Mouse (Mus musculus) limb, embryonic 15.5 days (tissue): ENCODE measurements around the gene Sema4d. TPM values are rescaled to one million over a fixed set of nuclear protein-coding genes. Genes with fewer than 3 reads are reported as not detected.
A peak's percentile ranks its signal among the peaks of the same experiment; 100 is the strongest.

Experiments
- ATAC-seq: fragments of 200-750 bp; cut with Nextera tagmentation; 2 replicates; pipeline ENCODE4 v1.8.0; 2017; ENCODE audit warnings: low read depth, moderate TSS enrichment; ENCODE audit not compliant: insufficient number of reproducible peaks, low FRiP score, low TSS enrichment
- H3K27ac ChIP-seq: fragments of 300-500 bp; sonication (generic); 2 replicates; pipeline ENCODE4 v1.5.1; 2015; ENCODE audit warnings: moderate library complexity, mild to moderate bottlenecking, inconsistent platforms
- H3K27me3 ChIP-seq: fragments of 300-500 bp; sonication (generic); 2 replicates; pipeline ENCODE4 v1.6.1; 2015; ENCODE audit warnings: inconsistent platforms
- H3K36me3 ChIP-seq: fragments of 300-500 bp; sonication (generic); 2 replicates; pipeline ENCODE4 v1.6.1; 2015; ENCODE audit warnings: inconsistent platforms
- H3K4me1 ChIP-seq: fragments of 300-500 bp; sonication (generic); 2 replicates; pipeline ENCODE4 v1.6.1; 2015; ENCODE audit warnings: inconsistent platforms
- H3K4me2 ChIP-seq: fragments of 300-500 bp; sonication (generic); 2 replicates; pipeline ENCODE4 v1.6.1; 2015; ENCODE audit warnings: mild to moderate bottlenecking, inconsistent platforms
- H3K4me3 ChIP-seq: fragments of 300-500 bp; sonication (generic); 2 replicates; pipeline ENCODE4 v1.5.1; 2015; ENCODE audit warnings: mild to moderate bottlenecking, inconsistent platforms
- H3K9ac ChIP-seq: fragments of 300-500 bp; sonication (generic); 2 replicates; pipeline ENCODE4 v1.6.1; 2015; ENCODE audit warnings: inconsistent platforms
- H3K9me3 ChIP-seq: fragments of 300-500 bp; sonication (generic); 2 replicates; pipeline ENCODE4 v1.6.1; 2016; ENCODE audit warnings: inconsistent platforms
- WGBS: fragments of 180-500 bp; shearing (Covaris S2); methylation state at CpG from one replicate; pipeline ENCODE4 v1.1.7; 2015; 5-methylcytosine and 5-hydroxymethylcytosine counted together
- polyA plus RNA-seq: library from polyadenylated mRNA; unstranded; fragments of >200 nt; fragmentation: Nextera tagmentation; extraction: Ambion mirVana; gene quantifications from 2 replicates; pipeline ENCODE4 v1.2.1, GENCODE M21; 2015

Sema4d gene
- polyA plus RNA-seq, 1 experiment from 2014 or later, result 7.1 TPM

- Histone ChIP-seq H3K4me3 (no peak overlapping the region), H3K4me1 (peaks cover 14% of the 10 kb centered on the region), H3K27me3 (peaks cover 8% of the 10 kb centered on the region; the same call in 1 of the 2 replicates), H3K27ac (no peak overlapping the region), H3K9ac (no peak overlapping the region), H3K9me3 (no peaks in the 10 kb centered on the region), H3K4me2 (no peak overlapping the region), H3K36me3 (no peaks in the 10 kb centered on the region)
- WGBS, result 55% methylated on average over 2 of the region's 2 CpGs
- ATAC-seq, result no peak
These were observed 5.7 kb downstream of the Sema4d start for GRCm38 (mm10) chr13:51787858-51788257.

DNA sequence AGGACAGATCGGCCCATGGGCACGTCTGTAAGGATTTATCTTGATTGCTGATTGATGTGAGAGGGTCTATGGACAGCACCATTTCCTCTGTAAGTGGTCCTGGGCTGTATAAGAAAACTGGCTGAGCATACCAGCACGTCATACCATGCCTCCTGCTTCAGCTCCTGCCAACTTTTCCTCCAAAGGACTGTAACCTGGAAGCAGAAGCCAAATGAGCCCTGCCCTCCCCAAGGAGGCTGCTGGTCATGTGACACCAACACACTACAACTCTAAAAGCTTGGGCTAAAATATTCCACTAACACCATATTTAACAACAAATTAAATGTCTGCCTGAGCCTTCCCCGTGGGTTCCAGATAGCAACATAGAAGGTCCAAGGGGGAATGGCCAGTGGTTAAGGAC is 6.9 kb downstream of the Sema4d start:
- no peak for ATAC-seq
- Histone ChIP-seq H3K4me2 (no peak overlapping the region), H3K9me3 (no peaks in the 10 kb centered on the region), H3K27ac (no peak overlapping the region), H3K4me1 (peaks cover 6% of the 10 kb centered on the region; the same call in 1 of the 2 replicates), H3K27me3 (no peaks in the 10 kb centered on the region), H3K36me3 (no peaks in the 10 kb centered on the region), H3K4me3 (no peak overlapping the region), H3K9ac (no peak overlapping the region)
- WGBS, result 68% methylated on average over 4 of the region's 4 CpGs

DNA sequence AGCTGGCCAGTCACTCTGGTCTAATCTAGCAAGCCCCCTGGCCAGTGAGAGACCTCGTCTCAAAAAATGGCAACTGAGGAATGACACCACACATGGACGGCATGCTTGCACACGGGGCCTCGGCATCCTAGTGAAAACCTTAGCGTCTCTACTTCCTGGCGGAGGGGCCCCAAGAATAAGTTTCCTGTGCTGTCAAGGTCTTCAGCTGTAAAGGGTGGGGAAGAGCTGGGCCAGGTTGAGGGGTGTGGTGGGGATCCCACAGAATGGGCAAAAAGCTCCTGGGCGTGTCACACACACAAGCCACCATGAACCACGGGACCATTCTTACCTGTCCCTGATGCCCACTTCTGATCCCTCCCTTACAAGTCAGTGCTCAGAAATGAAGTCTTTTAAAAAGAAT is 9.1 kb downstream of the Sema4d start:
- Histone ChIP-seq H3K9ac (no peak overlapping the region), H3K4me1 (no peaks in the 10 kb centered on the region), H3K4me3 (no peak overlapping the region), H3K27me3 (no peaks in the 10 kb centered on the region), H3K36me3 (no peaks in the 10 kb centered on the region), H3K27ac (no peak overlapping the region), H3K9me3 (no peaks in the 10 kb centered on the region), H3K4me2 (no peak overlapping the region)
- WGBS, result 87% methylated on average over 8 of the region's 8 CpGs
- ATAC-seq, result no peak

DNA sequence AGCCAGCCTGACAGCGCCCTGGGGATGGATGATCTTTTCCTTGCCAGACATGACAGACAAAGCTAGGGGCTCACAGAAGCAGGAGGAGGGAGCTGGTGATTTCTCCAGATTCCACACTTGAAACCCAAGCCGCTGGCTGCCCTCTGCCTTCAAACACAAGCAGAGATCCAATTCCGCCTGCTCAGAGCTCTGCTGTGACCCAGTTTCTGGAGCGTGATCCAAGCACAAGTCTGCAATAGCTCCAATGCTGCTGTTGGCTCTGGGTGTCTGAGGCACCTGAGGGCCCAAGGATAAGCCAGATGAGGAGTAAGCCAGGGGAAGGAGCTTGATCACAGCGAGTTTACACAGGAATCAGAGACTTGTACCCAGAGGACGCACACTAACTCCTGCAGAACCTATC is 9.7 kb downstream of the Sema4d start:
- Histone ChIP-seq H3K36me3 (no peaks in the 10 kb centered on the region), H3K9me3 (no peaks in the 10 kb centered on the region), H3K4me3 (no peak overlapping the region), H3K4me2 (no peak overlapping the region), H3K9ac (no peak overlapping the region), H3K4me1 (0 out of 2 replicates have a peak, but pooled peaks cover under 1% of the 10 kb centered on the region), H3K27me3 (no peaks in the 10 kb centered on the region), H3K27ac (peak overlapping the region; percentile 29; the same call in 1 of the 2 replicates)
- 52% methylated on average over 6 of the region's 6 CpGs for WGBS
- ATAC-seq, result no peak

GRCm38 (mm10) chr13:51780509-51781155 is 12.9 kb downstream of the Sema4d start:
- ATAC-seq, result no peak
- Histone ChIP-seq H3K36me3 (no peaks in the 10 kb centered on the region), H3K27me3 (no peaks in the 10 kb centered on the region), H3K9me3 (no peaks in the 10 kb centered on the region), H3K27ac (no peak overlapping the region), H3K4me2 (no peak overlapping the region), H3K4me1 (peaks cover 13% of the 10 kb centered on the region; the same call in 1 of the 2 replicates), H3K4me3 (no peak overlapping the region), H3K9ac (no peak overlapping the region)
- WGBS, result 81% methylated on average over 10 of the region's 10 CpGs

DNA sequence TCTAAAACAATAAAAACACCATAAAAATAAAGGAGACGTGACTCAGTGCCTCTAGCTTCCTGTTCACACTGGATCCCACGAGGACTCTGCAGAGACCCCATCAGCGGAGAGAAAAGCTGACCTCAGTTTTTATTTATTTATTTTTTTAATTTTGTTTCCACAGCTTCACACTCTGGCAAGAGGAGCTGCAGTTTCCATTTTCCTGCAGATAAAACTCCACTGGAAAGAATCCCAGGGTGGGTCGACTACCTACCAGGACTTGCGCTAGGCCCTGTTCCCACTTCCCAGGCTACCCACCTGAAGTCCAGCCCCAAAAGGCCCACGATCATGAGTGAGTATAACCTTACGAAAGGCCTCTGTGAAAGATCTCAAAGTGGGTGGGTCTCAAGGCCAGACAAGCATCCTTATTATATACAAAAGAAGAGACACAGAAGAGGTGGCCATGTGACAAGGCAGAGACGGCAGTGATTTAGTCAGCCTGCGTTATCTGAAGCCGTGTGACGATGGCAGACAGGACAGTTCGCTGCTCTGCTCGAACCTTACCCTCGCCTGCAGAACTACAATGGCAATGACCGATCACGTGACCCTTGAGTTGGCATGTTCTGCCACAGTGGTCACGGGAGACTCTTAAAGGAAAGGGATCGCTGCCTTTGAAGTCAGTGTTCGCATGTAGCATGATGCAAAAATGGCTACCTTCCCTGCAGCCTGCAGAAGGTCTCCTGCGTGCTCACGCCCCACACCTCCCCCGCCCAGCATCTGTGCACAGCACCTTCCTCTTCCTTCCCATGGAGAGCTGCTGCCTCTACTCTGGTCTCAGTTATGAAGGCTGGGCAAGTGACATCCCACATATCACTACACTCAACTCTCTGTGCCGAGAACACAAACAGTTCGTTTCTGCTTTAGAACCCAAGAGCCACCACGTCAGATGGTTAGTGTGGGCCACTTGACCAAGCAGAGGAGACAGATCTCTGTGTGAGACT is 14.3 kb downstream of the Sema4d start:
- no peaks in the 10 kb centered on the region for H3K36me3 ChIP-seq
- ATAC-seq, result no peak
- H3K9ac ChIP-seq, result no peak overlapping the region
- H3K27me3 ChIP-seq, result no peaks in the 10 kb centered on the region
- peaks cover 13% of the 10 kb centered on the region; the same call in 1 of the 2 replicates for H3K4me1 ChIP-seq
- 76% methylated on average over 25 of the region's 25 CpGs for WGBS
- H3K9me3 ChIP-seq, result no peaks in the 10 kb centered on the region
- no peak overlapping the region for H3K4me3 ChIP-seq
- no peak overlapping the region for H3K27ac ChIP-seq
- H3K4me2 ChIP-seq, result no peak overlapping the region

DNA sequence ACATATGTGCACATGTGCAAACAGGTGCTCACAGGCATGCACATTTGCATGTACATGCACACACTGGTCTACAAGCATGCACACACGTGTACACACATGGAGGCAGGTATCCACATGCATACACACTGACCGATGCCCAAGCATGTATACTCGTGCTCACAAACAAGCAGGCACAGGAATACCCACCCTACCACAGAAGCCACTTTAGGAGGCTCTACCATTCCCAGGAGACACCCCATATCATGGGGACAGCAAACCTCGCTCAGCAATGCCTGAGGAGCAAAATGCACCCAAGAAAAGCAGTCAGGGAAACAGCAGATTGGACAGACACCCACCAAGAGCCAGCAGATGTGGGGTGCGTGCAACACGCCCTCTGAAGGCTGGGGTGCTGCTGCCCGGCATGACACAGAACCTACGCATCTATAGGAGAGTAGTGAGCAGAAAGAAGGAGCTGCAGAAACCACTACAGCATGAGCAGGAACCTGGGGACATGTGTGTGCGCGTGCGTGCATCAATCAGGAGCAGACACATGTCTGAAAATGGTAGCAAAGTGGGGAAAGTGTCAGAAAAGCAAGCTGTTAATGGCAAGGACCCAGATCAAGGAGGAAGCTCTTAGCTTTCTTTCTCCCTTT is 15.1 kb downstream of the Sema4d start:
- no peak for ATAC-seq

DNA sequence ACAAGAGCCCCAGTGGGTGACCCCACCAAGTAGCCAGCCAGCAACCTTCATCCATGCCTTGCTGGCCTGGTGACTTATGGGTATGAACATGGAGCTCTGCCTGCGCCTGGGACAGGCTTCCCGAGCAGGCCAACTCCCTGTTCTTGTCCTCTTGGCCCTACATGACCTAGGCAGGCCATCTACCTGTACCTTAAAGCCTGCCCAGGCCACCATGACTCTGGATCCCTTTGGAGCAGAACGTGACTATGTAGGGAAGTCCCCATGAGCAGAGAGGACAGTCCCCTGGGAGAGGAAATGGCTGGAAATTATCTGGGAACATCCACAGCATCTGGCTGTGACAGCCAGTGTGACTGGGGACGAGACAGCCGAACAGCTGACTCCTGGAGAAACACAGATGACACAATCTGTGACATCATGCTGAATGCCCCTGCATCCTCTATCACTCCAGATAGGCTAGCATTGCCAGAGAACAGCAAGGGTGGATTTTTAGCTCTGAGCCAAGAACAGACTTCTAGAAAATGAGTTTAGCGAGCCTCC is 15.7 kb downstream of the Sema4d start:
- WGBS, result 64% methylated on average over 6 of the region's 6 CpGs
- H3K27me3 ChIP-seq, result no peaks in the 10 kb centered on the region
- H3K27ac ChIP-seq, result no peak overlapping the region
- H3K36me3 ChIP-seq, result no peaks in the 10 kb centered on the region
- no peak for ATAC-seq
- H3K4me3 ChIP-seq, result no peak overlapping the region
- no peak overlapping the region for H3K4me2 ChIP-seq
- no peak overlapping the region for H3K9ac ChIP-seq
- H3K4me1 ChIP-seq, result peaks cover 13% of the 10 kb centered on the region; the same call in 1 of the 2 replicates
- H3K9me3 ChIP-seq, result no peaks in the 10 kb centered on the region

More for the DNA sequence above, 15.1 kb downstream of the Sema4d start:
- no peak overlapping the region for H3K4me2 ChIP-seq
- H3K4me3 ChIP-seq, result no peak overlapping the region
- H3K9ac ChIP-seq, result no peak overlapping the region
- no peaks in the 10 kb centered on the region for H3K9me3 ChIP-seq
- H3K36me3 ChIP-seq, result no peaks in the 10 kb centered on the region
- H3K4me1 ChIP-seq, result peaks cover 13% of the 10 kb centered on the region; the same call in 1 of the 2 replicates
- WGBS, result 81% methylated on average over 11 of the region's 11 CpGs
- H3K27ac ChIP-seq, result no peak overlapping the region
- no peaks in the 10 kb centered on the region for H3K27me3 ChIP-seq

DNA sequence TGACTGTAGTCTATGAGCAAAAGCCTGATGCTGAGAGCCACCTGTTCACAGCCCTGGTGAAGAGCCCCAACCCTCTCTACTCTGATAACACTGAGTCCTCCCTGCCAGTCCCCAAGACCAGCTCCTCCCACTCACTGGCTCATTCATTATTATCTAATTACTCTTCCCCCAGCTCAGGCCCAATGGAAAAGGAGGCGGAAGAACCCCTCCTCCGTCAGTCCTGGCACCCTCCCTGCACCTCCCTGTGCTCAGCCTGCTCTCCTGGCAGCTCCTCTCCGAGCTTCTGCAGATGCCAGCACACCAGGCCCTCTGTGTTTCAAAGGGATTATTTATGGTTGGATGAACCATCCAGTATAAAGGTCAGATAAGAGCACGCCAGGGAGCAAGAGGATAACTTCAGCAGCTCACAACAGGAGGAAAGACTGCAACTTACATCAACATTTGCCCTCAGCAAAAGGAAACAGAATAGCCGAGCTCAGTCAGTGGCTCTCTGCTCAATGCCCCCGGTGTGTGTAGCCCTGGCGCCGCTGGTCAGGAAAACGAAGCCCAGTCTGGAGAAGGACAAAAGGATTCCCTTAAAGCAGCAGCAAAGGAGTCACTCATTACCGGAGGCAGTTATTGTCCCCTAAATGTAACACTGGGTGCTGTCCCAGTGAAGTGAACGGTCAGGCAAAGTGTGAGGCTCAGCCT is 16.4 kb downstream of the Sema4d start:
- 48% methylated on average over 11 of the region's 11 CpGs for WGBS
- no peak overlapping the region for H3K9ac ChIP-seq
- no peaks in the 10 kb centered on the region for H3K27me3 ChIP-seq
- no peak overlapping the region for H3K27ac ChIP-seq
- peaks cover 13% of the 10 kb centered on the region; the same call in 1 of the 2 replicates for H3K4me1 ChIP-seq
- no peak for ATAC-seq
- no peak overlapping the region for H3K4me2 ChIP-seq
- no peaks in the 10 kb centered on the region for H3K36me3 ChIP-seq
- H3K9me3 ChIP-seq, result no peaks in the 10 kb centered on the region
- H3K4me3 ChIP-seq, result no peak overlapping the region

GRCm38 (mm10) chr13:51776160-51776737 is 17.3 kb downstream of the Sema4d start:
- H3K4me1 ChIP-seq, result peaks cover 13% of the 10 kb centered on the region; the same call in 1 of the 2 replicates
- no peaks in the 10 kb centered on the region for H3K27me3 ChIP-seq
- no peak for ATAC-seq
- H3K9me3 ChIP-seq, result no peaks in the 10 kb centered on the region
- H3K4me2 ChIP-seq, result no peak overlapping the region
- H3K9ac ChIP-seq, result no peak overlapping the region
- H3K36me3 ChIP-seq, result no peaks in the 10 kb centered on the region
- no peak overlapping the region for H3K4me3 ChIP-seq
- no peak overlapping the region for H3K27ac ChIP-seq
- 85% methylated on average over 6 of the region's 6 CpGs for WGBS

DNA sequence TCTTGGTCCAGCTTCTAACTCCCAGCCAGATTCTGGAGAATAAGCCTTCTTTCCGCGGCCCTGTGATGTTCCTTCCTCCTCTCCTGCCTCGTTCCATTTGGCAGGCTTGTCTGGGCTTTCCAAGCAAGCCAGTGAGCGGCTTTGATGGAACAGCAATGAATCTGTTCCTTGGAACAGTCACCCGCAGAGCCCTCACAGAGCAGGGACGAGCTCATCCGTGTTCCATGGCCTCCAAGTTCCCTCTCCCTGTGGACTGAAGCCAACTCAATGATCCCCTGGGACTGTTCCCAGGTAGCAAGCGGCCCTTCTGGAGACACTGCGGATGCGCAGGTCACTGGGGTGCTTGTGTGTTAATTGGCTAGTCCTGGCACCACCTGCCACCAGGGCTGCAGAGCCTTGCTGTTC is 21.7 kb downstream of the Sema4d start:
- no peak overlapping the region for H3K27ac ChIP-seq

More for the DNA sequence above, 21.7 kb downstream of the Sema4d start:
- Histone ChIP-seq H3K4me3 (no peak overlapping the region), H3K9me3 (no peaks in the 10 kb centered on the region), H3K4me2 (no peak overlapping the region), H3K9ac (no peak overlapping the region), H3K36me3 (no peaks in the 10 kb centered on the region), H3K4me1 (no peaks in the 10 kb centered on the region; the same call in 1 of the 2 replicates), H3K27me3 (no peaks in the 10 kb centered on the region)
- WGBS, result 73% methylated on average over 10 of the region's 10 CpGs
- no peak for ATAC-seq
